Mouse (Mus musculus) lung, postnatal 0 days (tissue): Measurements from ENCODE around the gene Mcm5.

Experiments
- CTCF ChIP-seq: IDR thresholded peaks from 2 replicates; pipeline ENCODE4 v1.5.1; 2016; ENCODE audit warnings: antibody characterized with exemption, mild to moderate bottlenecking
- EP300 ChIP-seq: IDR thresholded peaks from 2 replicates; pipeline ENCODE4 v1.6.1; 2016; ENCODE audit warnings: antibody characterized with exemption, mild to moderate bottlenecking, control low read depth

DNA sequence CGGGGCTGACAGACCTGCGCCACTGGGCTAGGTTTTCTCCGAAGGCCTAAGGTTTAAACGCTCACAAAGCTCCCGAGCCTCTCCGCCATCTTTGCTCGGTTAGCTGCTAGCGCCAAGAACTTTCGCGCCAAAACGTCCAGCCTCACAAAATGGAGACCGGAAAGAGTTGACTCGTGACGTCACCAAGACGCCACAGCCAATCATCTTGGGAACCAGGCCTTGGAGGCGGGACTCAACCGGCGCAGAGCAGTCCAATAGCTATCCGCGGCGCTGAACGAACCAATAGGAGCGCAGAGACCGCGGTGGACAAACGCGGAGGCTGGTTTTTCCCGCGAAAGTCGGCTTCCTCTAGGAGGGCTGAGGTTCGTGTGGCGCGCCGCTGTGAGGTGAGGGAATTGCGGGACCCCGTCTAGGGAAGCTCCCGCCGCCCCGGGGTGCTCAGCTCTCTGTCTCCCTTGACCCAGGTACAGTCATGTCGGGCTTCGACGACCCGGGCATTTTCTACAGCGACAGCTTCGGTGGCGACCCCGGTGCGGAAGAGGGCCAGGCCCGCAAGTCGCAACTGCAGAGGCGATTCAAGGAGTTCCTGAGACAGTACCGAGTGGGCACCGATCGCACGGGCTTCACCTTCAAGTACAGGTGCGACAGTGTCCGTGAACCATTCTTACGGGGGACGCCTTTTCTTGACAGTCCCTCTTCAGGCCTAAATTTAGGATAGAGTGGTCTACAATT is at the start of gene Mcm5:
- TF ChIP-seq CTCF (no peak), EP300 (no peak)
